Mouse (Mus musculus): ENCODE results near the gene Dtl. TPM values are rescaled to one million over a fixed set of nuclear protein-coding genes. Genes with fewer than 3 reads are reported as not detected.

The Dtl gene
- total and polyA plus RNA-seq, 3 experiments = 19.7 to 139 (median 65.2) TPM

DNA sequence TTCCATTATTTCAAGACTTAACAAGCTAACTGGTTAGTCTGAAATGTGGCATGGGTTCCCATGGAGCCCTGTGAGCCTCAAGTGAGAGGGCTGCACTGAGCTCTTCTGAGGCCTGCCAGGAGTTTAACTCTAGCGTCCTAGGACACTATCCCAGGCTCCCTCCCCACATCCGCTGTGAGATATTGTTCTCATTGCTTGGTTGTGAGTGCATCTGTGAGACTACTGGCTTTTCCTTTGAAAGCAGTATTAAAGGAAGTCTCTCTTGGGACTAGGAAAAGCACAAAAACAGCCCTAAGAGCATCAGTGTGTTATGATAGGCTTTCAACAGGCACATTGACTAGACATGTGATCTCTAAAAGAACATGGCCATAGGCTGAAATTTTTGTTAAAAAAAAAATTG, 40.4 kb downstream of the Dtl start:
- H3K36me3 ChIP-seq (replicated peaks) = peaks cover 86% of the 10 kb centered on the region
- H3K9me3 ChIP-seq (replicated peaks) = no peaks in the 10 kb centered on the region
- no peak overlapping the region for H3K4me3 ChIP-seq (ENCODE audit: low read depth, low read length)
- H3K27me3 ChIP-seq (ENCODE audit: insufficient read depth, low read length) = no peaks in the 10 kb centered on the region
- peaks cover 2% of the 10 kb centered on the region; the same call in 1 of the 2 replicates for H3K4me1 ChIP-seq (ENCODE audit: insufficient read depth, low read depth, low read length)
- TF ChIP-seq GATA2 (IDR thresholded peaks at IDR 0.05; ENCODE audit: borderline replicate concordance, low read depth, low read length) (no peak), TAL1 (conservative IDR thresholded peaks at IDR 0.05; ENCODE audit: low read depth, low read length) (no peak), CTCF (IDR thresholded peaks at IDR 0.05; ENCODE audit: low read depth, low read length) (no peak), POLR2AphosphoS5 (IDR thresholded peaks at IDR 0.05; ENCODE audit: insufficient replicate concordance, low read depth, low read length) (no peak), GATA1 (IDR thresholded peaks at IDR 0.05; ENCODE audit: borderline replicate concordance, low read length) (no peak)
- DNase-seq (ENCODE audit: low spot score) (no peak), ATAC-seq (ENCODE audit: extremely low read depth, insufficient number of reproducible peaks, low FRiP score, poor library complexity, severe bottlenecking) (no peak)

DNA sequence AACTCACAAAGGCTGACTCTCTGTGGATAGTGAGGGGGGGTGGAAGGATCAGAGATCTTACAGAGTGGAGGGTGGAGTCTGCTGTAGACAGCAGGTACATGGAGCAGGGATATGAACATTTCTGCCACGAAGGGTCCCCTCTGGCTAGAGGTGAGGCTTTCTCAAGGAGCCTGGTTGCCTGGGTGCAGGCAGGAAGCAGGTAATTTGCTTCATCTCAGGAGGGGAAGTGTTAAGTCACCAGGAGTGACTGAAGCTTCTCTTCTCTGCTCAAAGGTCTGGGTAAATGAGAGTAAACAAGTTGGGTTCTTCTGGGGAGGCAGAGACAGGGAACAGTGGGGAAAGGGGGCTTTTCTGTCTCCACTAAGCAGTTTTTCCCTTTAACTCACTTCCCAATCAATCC, 44.3 kb downstream of the Dtl start:
- Histone ChIP-seq H3K36me3 (replicated peaks) (peaks cover 57% of the 10 kb centered on the region), H3K9me3 (replicated peaks) (no peaks in the 10 kb centered on the region), H3K4me3 (ENCODE audit: low read depth, low read length) (no peak overlapping the region), H3K27me3 (ENCODE audit: insufficient read depth, low read length) (no peaks in the 10 kb centered on the region), H3K4me1 (ENCODE audit: insufficient read depth, low read depth, low read length) (peaks cover 1% of the 10 kb centered on the region; the same call in 1 of the 2 replicates)
- ATAC-seq (ENCODE audit: extremely low read depth, insufficient number of reproducible peaks, low FRiP score, poor library complexity, severe bottlenecking) (no peak), DNase-seq (ENCODE audit: low spot score) (no peak)
- TF ChIP-seq GATA1 (IDR thresholded peaks at IDR 0.05; ENCODE audit: borderline replicate concordance, low read length) (no peak), GATA2 (IDR thresholded peaks at IDR 0.05; ENCODE audit: borderline replicate concordance, low read depth, low read length) (no peak), TAL1 (conservative IDR thresholded peaks at IDR 0.05; ENCODE audit: low read depth, low read length) (no peak), POLR2AphosphoS5 (IDR thresholded peaks at IDR 0.05; ENCODE audit: insufficient replicate concordance, low read depth, low read length) (no peak), CTCF (IDR thresholded peaks at IDR 0.05; ENCODE audit: low read depth, low read length) (no peak)

DNA sequence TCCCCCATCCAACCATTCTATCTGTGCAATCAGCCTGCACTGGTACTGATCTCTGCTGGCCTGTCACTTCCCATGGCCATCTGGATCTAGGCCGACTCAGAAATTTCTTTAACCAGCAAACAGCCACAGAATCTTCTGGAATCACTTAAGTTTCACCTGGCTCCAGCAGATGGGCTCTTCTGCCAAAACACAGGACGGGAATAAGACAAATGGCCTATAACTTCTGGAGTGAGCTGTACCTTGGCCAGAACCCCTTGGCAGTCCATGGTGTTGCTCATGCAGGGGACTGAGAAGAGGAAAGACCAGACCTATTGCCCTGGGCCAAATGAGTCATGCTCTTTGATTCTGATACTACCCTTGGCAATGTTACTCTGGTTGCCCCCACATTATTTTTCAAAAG, 45.9 kb downstream of the Dtl start:
- no peak overlapping the region for H3K4me3 ChIP-seq (ENCODE audit: low read depth, low read length)
- TF ChIP-seq GATA1 (IDR thresholded peaks at IDR 0.05; ENCODE audit: borderline replicate concordance, low read length) (no peak), TAL1 (conservative IDR thresholded peaks at IDR 0.05; ENCODE audit: low read depth, low read length) (no peak), POLR2AphosphoS5 (IDR thresholded peaks at IDR 0.05; ENCODE audit: insufficient replicate concordance, low read depth, low read length) (no peak), CTCF (IDR thresholded peaks at IDR 0.05; ENCODE audit: low read depth, low read length) (no peak), GATA2 (IDR thresholded peaks at IDR 0.05; ENCODE audit: borderline replicate concordance, low read depth, low read length) (no peak)
- no peaks in the 10 kb centered on the region for H3K9me3 ChIP-seq (replicated peaks)
- no peak for ATAC-seq (ENCODE audit: extremely low read depth, insufficient number of reproducible peaks, low FRiP score, poor library complexity, severe bottlenecking)
- H3K4me1 ChIP-seq (ENCODE audit: insufficient read depth, low read depth, low read length) = no peaks in the 10 kb centered on the region
- H3K27me3 ChIP-seq (ENCODE audit: insufficient read depth, low read length) = no peaks in the 10 kb centered on the region
- no peak for DNase-seq (ENCODE audit: low spot score)
- peaks cover 44% of the 10 kb centered on the region for H3K36me3 ChIP-seq (replicated peaks)

DNA sequence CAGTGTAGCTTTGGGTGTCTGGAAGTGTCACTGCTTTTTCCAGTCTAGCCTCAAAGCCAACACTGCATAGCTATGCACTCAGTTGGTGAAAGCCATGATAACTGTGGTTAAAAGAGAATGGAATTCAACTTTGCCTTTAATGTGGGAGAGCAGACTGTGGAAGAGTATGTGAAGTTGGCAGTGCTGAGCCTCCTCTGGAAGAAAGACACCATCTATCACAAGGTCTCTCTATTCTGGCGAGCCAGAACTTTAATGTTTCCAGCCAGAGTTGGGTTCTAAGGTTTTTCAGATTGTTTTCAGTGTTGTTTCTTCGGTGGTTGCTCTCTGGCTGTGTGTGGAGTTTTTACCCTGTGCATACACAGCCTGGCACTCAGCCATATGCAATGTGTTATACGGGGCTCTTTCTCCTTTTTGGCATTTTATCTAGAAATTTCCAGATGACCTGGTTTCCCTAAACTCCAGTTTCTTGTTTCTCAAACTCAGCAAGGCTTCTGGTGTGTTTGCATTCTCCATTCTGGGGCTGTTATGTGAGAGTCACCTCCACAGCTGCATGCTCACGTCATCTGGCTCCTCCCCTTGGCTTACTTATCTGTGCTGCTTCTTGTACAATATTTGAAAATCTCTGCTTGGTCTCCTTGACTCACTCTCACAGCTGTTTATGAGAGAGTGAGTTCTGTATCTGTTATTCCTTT, 47.3 kb downstream of the Dtl start:
- no peak for ATAC-seq (ENCODE audit: extremely low read depth, insufficient number of reproducible peaks, low FRiP score, poor library complexity, severe bottlenecking)
- TF ChIP-seq CTCF (IDR thresholded peaks at IDR 0.05; ENCODE audit: low read depth, low read length) (no peak), TAL1 (conservative IDR thresholded peaks at IDR 0.05; ENCODE audit: low read depth, low read length) (no peak), POLR2AphosphoS5 (IDR thresholded peaks at IDR 0.05; ENCODE audit: insufficient replicate concordance, low read depth, low read length) (no peak), GATA2 (IDR thresholded peaks at IDR 0.05; ENCODE audit: borderline replicate concordance, low read depth, low read length) (no peak), GATA1 (IDR thresholded peaks at IDR 0.05; ENCODE audit: borderline replicate concordance, low read length) (no peak)
- Histone ChIP-seq H3K4me1 (ENCODE audit: insufficient read depth, low read depth, low read length) (no peaks in the 10 kb centered on the region), H3K4me3 (ENCODE audit: low read depth, low read length) (no peak overlapping the region), H3K27me3 (ENCODE audit: insufficient read depth, low read length) (no peaks in the 10 kb centered on the region), H3K36me3 (replicated peaks) (peaks cover 33% of the 10 kb centered on the region), H3K9me3 (replicated peaks) (no peaks in the 10 kb centered on the region)
- no peak for DNase-seq (ENCODE audit: low spot score)

DNA sequence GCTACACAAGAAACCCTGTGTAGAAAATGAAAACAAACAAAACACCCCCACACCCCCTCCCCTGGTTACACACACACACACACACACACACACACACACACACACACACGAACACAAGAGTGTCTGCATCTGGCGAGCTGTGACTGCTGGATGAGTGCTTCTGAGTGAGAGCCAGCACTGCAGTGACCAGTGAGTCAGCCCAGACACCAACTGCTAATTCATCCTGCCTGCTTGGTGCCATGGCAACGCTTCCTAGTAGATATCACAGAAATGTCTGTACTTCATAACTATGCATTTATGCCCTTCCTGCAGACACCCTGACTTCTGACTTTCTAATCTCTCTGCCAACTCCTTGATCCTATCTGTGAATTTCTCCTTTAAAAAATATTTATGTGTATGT, 48.3 kb downstream of the Dtl start:
- Histone ChIP-seq H3K36me3 (replicated peaks) (peaks cover 24% of the 10 kb centered on the region), H3K9me3 (replicated peaks) (no peaks in the 10 kb centered on the region), H3K27me3 (ENCODE audit: insufficient read depth, low read length) (no peaks in the 10 kb centered on the region), H3K4me1 (ENCODE audit: insufficient read depth, low read depth, low read length) (no peaks in the 10 kb centered on the region), H3K4me3 (ENCODE audit: low read depth, low read length) (no peak overlapping the region)
- TF ChIP-seq POLR2AphosphoS5 (IDR thresholded peaks at IDR 0.05; ENCODE audit: insufficient replicate concordance, low read depth, low read length) (no peak), GATA1 (IDR thresholded peaks at IDR 0.05; ENCODE audit: borderline replicate concordance, low read length) (no peak), GATA2 (IDR thresholded peaks at IDR 0.05; ENCODE audit: borderline replicate concordance, low read depth, low read length) (no peak), CTCF (IDR thresholded peaks at IDR 0.05; ENCODE audit: low read depth, low read length) (no peak), TAL1 (conservative IDR thresholded peaks at IDR 0.05; ENCODE audit: low read depth, low read length) (no peak)
- DNase-seq (ENCODE audit: low spot score) = no peak
- peak; percentile 40; the same call in 1 of the 2 replicates for ATAC-seq (ENCODE audit: extremely low read depth, insufficient number of reproducible peaks, low FRiP score, poor library complexity, severe bottlenecking)

DNA sequence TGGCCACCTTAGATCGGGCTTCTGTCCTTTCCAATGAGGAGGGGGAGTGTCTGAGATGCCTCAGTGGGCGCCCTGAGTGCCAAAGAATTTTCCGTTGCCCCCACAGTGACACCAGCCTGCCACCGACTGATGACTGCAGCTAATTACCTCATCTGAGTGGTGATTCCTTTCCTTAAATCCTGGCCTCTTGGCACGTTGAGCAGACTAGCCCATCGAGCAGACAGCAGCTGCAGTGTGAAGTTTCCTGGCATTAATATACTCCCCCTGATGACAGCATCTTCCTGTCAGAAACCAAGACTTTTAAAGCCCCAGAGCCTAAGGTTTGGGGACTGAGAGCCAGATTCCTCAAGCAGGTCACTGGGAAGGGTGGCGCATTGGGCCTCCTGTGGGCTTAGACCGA, 53.9 kb downstream of the Dtl start:
- no peak for DNase-seq (ENCODE audit: low spot score)
- H3K9me3 ChIP-seq (replicated peaks) = no peaks in the 10 kb centered on the region
- no peak for ATAC-seq (ENCODE audit: extremely low read depth, insufficient number of reproducible peaks, low FRiP score, poor library complexity, severe bottlenecking)
- H3K36me3 ChIP-seq (replicated peaks) = no peaks in the 10 kb centered on the region
- TF ChIP-seq GATA2 (IDR thresholded peaks at IDR 0.05; ENCODE audit: borderline replicate concordance, low read depth, low read length) (no peak), TAL1 (conservative IDR thresholded peaks at IDR 0.05; ENCODE audit: low read depth, low read length) (no peak), GATA1 (IDR thresholded peaks at IDR 0.05; ENCODE audit: borderline replicate concordance, low read length) (no peak), CTCF (IDR thresholded peaks at IDR 0.05; ENCODE audit: low read depth, low read length) (no peak), POLR2AphosphoS5 (IDR thresholded peaks at IDR 0.05; ENCODE audit: insufficient replicate concordance, low read depth, low read length) (no peak)
- no peak overlapping the region for H3K4me3 ChIP-seq (ENCODE audit: low read depth, low read length)
- peaks cover 4% of the 10 kb centered on the region; the same call in 1 of the 2 replicates for H3K4me1 ChIP-seq (ENCODE audit: insufficient read depth, low read depth, low read length)
- peaks cover 16% of the 10 kb centered on the region; the same call in 1 of the 2 replicates for H3K27me3 ChIP-seq (ENCODE audit: insufficient read depth, low read length)
